Mouse (Mus musculus): ENCODE data around the gene Krt9.
"Not testable (repeated sequence)": the region's sequence is repeated elsewhere in the genome, so short reads cannot be mapped to it uniquely, and the experiment has no call there.

Krt9 gene

GRCm38 (mm10) chr11:100192992-100193391 lies at the start of gene Krt9:
Gene Krt9, minus strand, starts transcription at chr11:100193246.
- DNase-seq = no peak

GRCm38 (mm10) chr11:100240272-100240671 lies 47.2 kb upstream of the Krt9 start:
- not testable (repeated sequence) for DNase-seq

DNA sequence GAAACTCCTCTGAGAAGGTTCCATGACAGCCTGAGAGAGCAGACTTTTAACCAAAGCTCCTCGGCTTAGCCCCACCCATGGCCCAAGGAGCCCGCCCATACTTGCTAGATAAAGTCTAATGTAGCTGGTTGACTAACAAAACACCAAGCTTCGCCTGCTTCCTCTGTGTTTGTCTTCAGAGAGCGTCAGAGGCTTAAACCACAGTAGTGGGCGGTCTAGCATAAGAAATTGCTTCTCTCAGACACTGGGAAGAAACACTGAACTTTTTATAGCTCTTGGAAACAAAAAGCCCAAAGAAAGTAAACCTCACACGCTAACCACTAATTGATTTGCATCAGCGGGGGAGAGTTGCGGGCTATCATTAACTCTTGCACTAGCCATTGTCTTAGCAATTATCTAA lies 28.7 kb upstream of the Krt9 start:
- no peak for DNase-seq

DNA sequence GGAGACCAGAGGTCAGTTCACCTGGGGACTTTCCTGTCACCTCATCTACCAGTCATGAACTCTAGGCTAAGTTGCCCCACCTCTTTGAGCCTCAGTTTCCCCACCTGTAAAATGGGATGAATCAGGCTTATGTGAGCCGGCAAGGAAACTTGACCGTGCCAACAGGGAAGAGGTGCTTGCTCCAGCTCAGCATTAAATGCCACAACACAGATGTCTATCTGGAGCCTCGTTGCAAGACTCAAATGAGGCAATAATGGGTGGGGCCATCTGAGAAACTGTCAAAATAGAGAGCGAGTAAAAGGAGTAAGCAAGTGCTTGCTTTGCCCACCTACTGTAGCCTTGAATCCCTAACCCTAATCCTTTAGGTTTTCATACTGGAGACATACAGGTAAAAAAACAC lies 26.3 kb upstream of the Krt9 start:
- no peak for DNase-seq

- DNase-seq = no peak
Observed at GRCm38 (mm10) chr11:100208542-100208941, 15.5 kb upstream of the Krt9 start.

- no peak for DNase-seq
Observed at GRCm38 (mm10) chr11:100207498-100207897, 14.5 kb upstream of the Krt9 start, which contains the start of gene Krt14. Gene Krt14, minus strand, starts transcription at chr11:100207548.

DNA sequence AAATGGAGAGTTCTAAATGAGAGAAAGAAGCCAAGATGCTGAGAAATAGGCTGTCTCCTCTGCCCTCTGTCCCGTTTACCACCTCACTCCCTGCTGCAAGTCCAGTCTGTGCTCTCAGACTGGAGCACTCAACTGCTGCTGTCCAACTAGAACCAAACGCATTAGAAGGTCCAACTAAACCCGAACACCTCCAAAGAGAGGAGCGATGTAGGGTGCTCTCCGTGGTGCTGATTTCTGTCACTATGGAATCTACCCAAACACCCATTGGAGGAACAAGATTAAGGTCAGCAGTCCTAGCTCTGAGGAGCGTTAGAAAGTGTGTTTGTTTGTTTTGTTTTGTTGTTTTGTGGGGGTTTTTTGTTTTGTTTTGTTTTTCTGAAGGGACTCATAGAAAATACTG lies 10.4 kb upstream of the Krt9 start:
- DNase-seq = no peak

GRCm38 (mm10) chr11:100202906-100203305 lies 9.9 kb upstream of the Krt9 start:
- no peak for DNase-seq

GRCm38 (mm10) chr11:100200104-100200820 lies 7.2 kb upstream of the Krt9 start:
- no peak for DNase-seq

DNA sequence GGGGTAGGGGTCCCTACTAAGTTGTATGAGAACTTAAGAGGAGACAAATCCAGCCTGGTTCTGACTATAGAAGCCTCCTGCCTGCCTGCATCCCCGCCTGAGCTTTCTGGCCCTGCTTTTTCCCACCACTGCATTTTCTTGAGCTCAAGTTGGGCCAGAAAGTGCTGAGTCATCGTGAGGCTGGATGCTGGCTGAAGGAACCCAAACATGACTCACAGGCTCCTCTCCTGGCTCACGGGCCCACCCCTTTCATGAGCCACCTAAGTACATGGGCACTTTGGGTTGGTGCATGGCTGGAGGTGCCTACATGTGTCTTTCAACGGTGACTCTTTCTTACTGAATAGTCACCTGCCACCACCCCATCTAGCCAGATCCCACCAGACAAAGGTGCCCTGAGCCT lies 5.6 kb upstream of the Krt9 start:
- DNase-seq = no peak

GRCm38 (mm10) chr11:100191820-100192219 lies 1.2 kb downstream of the Krt9 start:
- no peak for DNase-seq

DNA sequence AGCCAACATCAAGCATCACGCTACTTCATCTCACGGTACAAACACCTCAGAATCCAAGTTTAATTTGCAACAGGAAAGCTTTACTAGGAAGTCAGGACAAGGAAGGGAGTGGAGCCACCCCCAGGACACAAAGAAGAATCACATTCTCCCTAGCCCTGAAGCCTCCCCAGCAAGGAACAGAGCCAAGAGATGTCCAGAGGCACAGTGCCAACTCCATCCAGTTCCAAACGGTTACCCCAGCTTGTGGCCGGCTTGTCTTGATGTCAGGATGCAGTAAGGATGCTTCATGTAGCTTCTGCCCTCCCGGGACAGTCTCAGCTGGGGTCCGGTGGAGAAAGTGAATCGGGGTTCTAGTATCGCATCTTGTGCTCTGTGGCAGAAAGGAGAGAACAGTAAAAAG lies 6.3 kb downstream of the Krt9 start:
- no peak for DNase-seq

GRCm38 (mm10) chr11:100181725-100182124 lies 11.3 kb downstream of the Krt9 start:
- DNase-seq = no peak

DNA sequence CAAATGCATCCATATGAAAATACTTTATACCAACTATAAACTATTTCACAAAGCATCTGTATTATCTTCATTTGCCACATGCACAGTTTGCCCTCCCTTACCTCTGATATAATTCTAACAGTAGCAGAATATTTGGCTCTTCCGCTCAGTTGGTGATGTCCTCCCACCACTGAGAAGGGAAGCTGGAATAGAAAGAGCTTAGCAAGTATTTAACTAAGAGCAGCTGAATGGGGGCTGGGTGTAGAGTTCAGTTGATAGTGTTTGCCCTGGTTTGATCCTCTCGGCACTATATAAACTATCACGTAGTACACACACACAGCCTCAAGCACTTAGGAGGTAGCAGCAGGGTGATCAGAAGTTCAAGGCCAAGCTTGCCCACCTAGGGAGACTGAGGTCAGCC lies 13.8 kb downstream of the Krt9 start:
- no peak for DNase-seq

DNA sequence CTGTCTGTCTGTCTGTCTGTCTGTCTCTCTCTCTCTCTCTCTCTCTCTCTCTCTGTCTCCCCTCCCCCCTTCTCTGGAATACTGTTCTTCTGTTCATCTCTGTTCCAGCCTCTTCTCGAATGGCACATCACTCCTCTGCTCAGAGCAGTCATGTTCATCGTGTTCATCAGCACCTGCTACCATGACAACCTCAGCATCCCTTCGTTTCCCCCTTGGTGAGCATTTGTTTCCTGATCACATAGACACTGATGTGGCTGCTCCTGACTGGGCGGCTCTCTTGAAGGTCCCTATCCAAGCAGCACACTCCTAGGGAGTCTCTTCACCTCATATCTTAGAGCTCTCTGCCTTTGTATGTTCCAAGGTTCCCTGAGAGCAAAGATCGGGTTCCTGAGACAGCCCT lies 14.7 kb downstream of the Krt9 start:
- DNase-seq = no peak

DNA sequence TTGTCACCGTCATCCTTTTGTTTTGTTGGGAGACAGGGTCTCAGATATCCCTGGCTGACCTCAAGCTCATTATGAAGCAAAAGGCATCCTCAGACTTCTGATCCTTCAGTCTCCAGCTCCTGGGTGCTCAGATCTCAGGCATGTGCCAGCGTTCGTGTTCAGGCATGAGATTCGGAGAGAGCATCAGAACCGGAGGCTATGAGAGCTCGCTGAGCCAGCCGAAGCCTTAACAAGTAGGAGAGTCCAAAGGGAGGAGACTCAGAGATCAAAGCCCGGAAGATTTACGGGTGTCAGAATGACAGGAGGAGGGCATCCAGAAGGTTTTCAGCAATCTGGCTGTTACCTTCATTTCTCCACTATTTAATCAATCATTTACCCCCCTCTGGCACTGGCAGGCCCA lies 16.3 kb downstream of the Krt9 start:
- DNase-seq = no peak

DNA sequence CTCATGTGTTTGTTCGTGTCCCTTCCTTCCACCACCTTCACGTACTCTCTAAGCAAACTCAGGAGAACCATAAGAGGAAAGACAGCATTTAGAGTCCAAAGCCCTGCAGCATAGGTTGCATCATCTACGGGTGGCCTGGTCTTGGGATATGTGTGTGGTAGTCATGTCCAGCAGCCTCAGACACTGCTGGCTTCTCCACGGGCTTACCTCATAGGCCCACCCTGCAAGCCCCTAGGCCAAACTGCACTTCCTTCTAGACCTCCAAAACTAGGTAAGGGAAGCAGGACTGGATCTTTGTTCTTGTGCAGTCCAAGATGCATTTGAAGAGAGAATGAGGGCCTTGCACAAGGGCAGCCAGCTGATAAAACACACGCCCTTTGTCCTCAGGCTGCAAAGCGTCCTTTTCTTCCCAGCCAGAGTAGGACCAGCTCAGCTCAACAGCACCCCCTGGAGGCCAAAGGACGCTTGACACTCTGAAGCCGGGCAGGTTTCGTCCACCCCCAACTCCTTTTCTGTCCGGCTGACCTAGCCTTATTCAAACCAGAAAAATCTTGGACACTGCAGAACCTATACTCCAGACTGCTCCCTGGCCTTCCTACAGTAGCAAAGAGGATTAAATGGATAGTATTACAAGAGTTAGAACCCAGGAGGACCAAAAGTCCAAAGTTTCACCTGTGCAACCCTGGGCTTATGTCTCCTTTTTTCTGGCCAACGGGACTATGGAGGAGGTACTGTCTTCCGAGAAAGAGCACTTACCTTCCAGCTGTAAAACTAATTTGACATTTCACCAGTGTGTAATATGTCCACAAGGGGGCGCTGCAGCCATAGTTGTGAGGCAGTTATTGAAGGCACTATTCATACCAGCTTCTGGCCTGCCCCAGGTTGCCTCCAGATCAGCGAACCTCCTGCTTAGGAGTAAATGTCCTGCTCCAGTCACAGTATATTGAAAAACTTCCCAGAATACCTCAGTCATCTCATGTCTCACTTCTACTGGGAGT lies 24.0 kb downstream of the Krt9 start:
- peak; percentile 22 for DNase-seq

- DNase-seq = no peak
Observed at GRCm38 (mm10) chr11:100168071-100168470, 25.0 kb downstream of the Krt9 start.

DNA sequence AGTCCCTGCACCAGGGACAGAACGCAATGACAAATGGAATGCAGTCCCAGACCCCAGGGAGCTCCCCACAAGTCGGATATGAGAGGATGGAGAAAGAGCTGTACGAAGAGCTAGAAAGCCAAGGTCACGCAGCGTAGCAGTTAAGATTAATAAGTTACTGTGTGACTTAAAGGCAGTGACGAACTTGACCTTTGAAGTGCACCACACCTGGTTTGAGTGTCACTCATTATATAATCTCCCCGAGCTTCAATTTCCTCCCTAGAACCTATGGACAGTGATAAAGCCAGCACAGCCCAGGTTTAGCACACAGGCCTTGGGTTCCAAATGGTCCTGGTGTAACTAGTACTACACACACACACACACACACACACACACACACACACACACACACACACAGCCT lies 28.7 kb downstream of the Krt9 start:
- DNase-seq = no peak

GRCm38 (mm10) chr11:100157908-100158477 lies 35.1 kb downstream of the Krt9 start:
- no peak for DNase-seq

DNA sequence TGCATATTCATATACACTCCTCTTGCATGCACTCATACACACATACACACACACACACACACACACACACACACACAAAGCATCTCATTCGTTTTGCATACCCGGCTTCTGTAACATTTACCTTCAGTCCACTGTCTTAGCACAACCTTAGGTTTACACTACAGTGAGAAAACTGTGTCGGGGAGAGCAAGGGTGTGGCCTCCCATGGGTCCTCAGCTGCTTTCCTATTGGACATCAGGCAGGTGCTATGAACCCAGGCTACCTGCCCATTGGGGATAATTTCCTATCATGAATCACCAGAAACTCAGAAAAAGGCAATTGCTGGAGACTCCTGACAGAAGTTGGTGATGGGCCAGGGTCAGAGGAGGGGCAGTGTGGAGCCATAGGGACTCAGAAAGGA lies 35.7 kb downstream of the Krt9 start:
- no peak for DNase-seq

DNA sequence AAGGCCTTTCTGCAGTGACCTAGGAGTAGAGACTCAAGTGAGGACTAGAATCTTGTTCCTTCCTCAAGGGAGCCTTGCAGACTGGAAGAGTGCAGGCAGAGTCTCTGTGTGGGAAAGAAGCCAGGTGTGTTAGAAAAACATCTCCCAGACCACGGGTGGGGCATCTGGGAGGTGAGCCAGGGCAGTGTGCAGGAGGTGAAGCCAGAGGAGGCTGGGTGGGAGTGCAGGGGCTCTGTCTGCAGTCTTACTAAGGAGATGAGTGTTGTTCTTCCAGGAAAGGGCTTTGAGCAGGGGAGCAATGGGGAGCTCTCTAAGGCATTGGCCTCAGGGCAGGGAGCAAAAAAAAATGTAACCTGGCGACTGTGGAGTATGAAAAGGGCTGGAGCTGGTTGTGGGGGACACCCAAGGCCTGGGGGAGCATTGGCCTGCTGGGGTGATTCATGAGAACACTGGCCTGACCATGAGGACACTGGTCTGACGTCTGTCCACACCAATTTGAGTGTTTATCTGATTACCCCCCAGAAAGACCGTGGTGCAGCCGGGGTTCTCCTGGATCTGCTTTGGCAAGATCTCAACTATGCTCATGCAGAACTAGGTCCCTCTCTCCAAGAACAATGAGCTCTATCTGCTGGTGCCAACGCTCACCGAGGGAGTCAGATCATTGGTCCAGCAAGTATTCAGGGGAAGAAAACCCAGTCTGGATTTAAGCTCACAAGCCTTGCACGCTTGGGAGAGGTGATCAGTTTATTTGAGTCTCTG lies 37.4 kb downstream of the Krt9 start:
- DNase-seq = no peak
